Mouse (Mus musculus) myocyte (in vitro differentiated cells): ENCODE data around the gene Ntrk3. TPM values are rescaled to one million over a fixed set of nuclear protein-coding genes. Genes with fewer than 3 reads are reported as not detected.

ENCODE experiments used
- H3K27me3 ChIP-seq: one replicate; pipeline ENCODE4 v1.6.1; 2011; ENCODE audit not compliant: control insufficient read depth, insufficient read depth, insufficient read length
- H3K36me3 ChIP-seq: one replicate; pipeline ENCODE4 v1.6.1; 2011; ENCODE audit not compliant: control insufficient read depth, insufficient read depth
- H3K4me2 ChIP-seq: one replicate; pipeline ENCODE4 v1.6.1; 2011; ENCODE audit warnings: low read depth, control low read depth
- H3K4me3 ChIP-seq: one replicate; pipeline ENCODE4 v1.5.1; 2011; ENCODE audit warnings: mild to moderate bottlenecking, control low read depth, moderate library complexity
- H3K79me2 ChIP-seq: one replicate; pipeline ENCODE4 v1.6.1; 2011; ENCODE audit not compliant: control insufficient read depth, insufficient read depth
- H3ac ChIP-seq: one replicate; pipeline ENCODE4 v1.6.1; 2011; ENCODE audit not compliant: control insufficient read depth, insufficient read length
- CEBPB ChIP-seq: IDR thresholded peaks from 2 replicates; pipeline ENCODE4 v1.6.1; 2011; ENCODE audit warnings: mild to moderate bottlenecking, moderate library complexity; ENCODE audit not compliant: poor library complexity, insufficient read depth, severe bottlenecking
- E2F4 ChIP-seq: IDR thresholded peaks from one replicate; pipeline ENCODE4 v1.6.1; 2011; ENCODE audit warnings: mild to moderate bottlenecking, control low read depth, moderate library complexity; ENCODE audit not compliant: insufficient read depth
- MAX ChIP-seq: IDR thresholded peaks from one replicate; pipeline ENCODE4 v1.6.1; 2011; ENCODE audit warnings: low read depth, mild to moderate bottlenecking, control low read depth
- MYOD1 ChIP-seq, 3 experiments: IDR thresholded peaks; one replicate each; pipeline ENCODE4 v1.6.1; 2011; ENCODE audit warnings: control low read depth in 2 of 3, low read depth in 2 of 3, mild to moderate bottlenecking in 2 of 3, moderate library complexity in 1 of 3; ENCODE audit not compliant: insufficient read length in 2 of 3, control insufficient read depth in 1 of 3
- MYOG ChIP-seq, 3 experiments: IDR thresholded peaks; one replicate each; pipeline ENCODE4 v1.6.1; 2011; ENCODE audit warnings: control low read depth in 2 of 3, low read depth in 2 of 3, mild to moderate bottlenecking in 2 of 3; ENCODE audit not compliant: insufficient read length in 2 of 3, control insufficient read depth in 1 of 3, insufficient read depth in 1 of 3
- POLR2A ChIP-seq: IDR thresholded peaks from one replicate; pipeline ENCODE4 v1.6.1; 2011; ENCODE audit warnings: low read depth, mild to moderate bottlenecking, control low read depth, moderate library complexity; ENCODE audit not compliant: insufficient read length
- POLR2AphosphoS2 ChIP-seq: IDR thresholded peaks from one replicate; pipeline ENCODE4 v1.6.1; 2011; ENCODE audit warnings: low read depth, control low read depth; ENCODE audit not compliant: insufficient read length
- REST ChIP-seq: IDR thresholded peaks from one replicate; pipeline ENCODE4 v1.6.1; 2011; ENCODE audit warnings: mild to moderate bottlenecking, control low read depth, moderate library complexity; ENCODE audit not compliant: insufficient read depth, insufficient read length
- SRF ChIP-seq: IDR thresholded peaks from one replicate; pipeline ENCODE4 v1.6.1; 2011; ENCODE audit warnings: low read depth; ENCODE audit not compliant: control insufficient read depth, insufficient read length
- TCF12 ChIP-seq: IDR thresholded peaks from one replicate; pipeline ENCODE4 v1.6.1; 2011; ENCODE audit warnings: mild to moderate bottlenecking, control low read depth; ENCODE audit not compliant: poor library complexity, insufficient read depth, severe bottlenecking
- TCF3 ChIP-seq: IDR thresholded peaks from one replicate; pipeline ENCODE4 v1.6.1; 2011; ENCODE audit warnings: low read depth, control low read depth; ENCODE audit not compliant: insufficient read length
- USF1 ChIP-seq: IDR thresholded peaks from one replicate; pipeline ENCODE4 v1.6.1; 2011; ENCODE audit warnings: low read depth, mild to moderate bottlenecking, control low read depth, moderate library complexity
- polyA plus RNA-seq: library from polyadenylated mRNA; unstranded; fragments of >200 nt; fragmentation: generic; extraction: Trizol; gene quantifications from one replicate; pipeline ENCODE4 v1.2.1, GENCODE M21; 2012; ENCODE audit warnings: missing spikeins

Gene Ntrk3
- 0.17 TPM for polyA plus RNA-seq

DNA sequence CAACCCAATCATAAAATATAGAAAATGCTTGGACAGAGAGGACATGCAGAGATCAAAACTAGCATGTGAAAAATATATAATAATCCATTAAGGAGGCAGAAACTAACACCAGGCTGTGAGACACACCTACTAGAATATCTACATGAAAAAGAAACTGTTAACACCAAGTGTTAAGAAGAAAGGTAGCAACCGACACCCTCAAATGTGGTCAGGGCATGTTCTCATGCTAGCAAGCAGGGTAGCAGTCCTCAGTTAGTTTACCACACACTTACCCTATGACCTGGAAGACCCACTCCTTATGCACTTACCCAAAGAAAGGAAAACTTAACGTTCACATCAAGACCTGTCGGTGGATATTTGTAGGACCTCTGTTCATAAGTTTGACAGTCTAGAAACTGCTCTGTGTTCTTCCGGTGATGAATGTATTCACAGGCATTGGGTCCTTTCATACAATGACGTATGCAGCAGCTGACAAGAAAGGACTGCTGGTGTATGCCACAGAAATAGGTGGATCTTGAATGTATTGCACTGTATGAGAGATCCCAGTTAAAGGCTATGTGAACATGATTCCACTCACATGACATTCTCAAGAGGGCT, at the start of gene Ntrk3:
Ntrk3 (minus strand) TSS at position 399 of the 597 bp plus-strand sequence.
- no peaks in the 10 kb centered on the region for H3K79me2 ChIP-seq
- no peak for TF ChIP-seq SRF
- TF ChIP-seq MAX: no peak
- no peak for TF ChIP-seq POLR2AphosphoS2
- TF ChIP-seq POLR2A: no peak
- no peak for TF ChIP-seq TCF3
- TF ChIP-seq CEBPB: no peak
- TF ChIP-seq MYOD1 (IDR thresholded peaks at IDR 0.05; ENCODE audit: control insufficient read depth in 1 of 3, insufficient read length in 2 of 3, low read depth in 2 of 3): no peak
- TF ChIP-seq USF1: no peak
- no peak for TF ChIP-seq E2F4
- TF ChIP-seq MYOG (IDR thresholded peaks at IDR 0.05; ENCODE audit: control insufficient read depth in 1 of 3, insufficient read depth in 1 of 3, insufficient read length in 2 of 3, low read depth in 2 of 3): no peak
- no peak for TF ChIP-seq REST
- TF ChIP-seq TCF12: no peak
- no peak within 1 kb of the TSS for H3ac ChIP-seq
- H3K27me3 ChIP-seq: peaks cover 13% of the 10 kb centered on the region
- H3K4me2 ChIP-seq: no peak within 1 kb of the TSS
- H3K4me3 ChIP-seq: no peak within 1 kb of the TSS
- no peaks in the 10 kb centered on the region for H3K36me3 ChIP-seq

DNA sequence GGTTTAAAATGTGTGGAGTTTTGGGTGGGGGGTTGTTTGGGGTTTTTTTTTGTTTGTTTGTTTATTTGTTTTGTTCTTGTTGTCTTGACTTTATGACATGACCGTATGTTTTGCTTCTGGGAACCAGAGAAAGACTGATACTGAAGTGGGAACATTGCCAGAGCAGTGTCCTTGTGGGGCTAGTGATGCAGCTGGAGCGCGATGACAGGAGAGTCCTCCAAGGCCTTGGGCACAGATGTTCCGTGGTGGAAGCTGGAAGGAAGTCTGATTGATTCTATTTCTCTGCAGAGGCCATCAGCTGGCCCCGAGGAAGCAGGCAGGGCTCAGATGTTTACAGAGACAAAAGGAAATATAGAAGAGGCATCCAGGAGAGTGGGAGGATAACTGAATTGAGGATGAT, 48.1 kb upstream of the Ntrk3 start:
- no peak overlapping the region for H3K4me2 ChIP-seq
- no peak overlapping the region for H3K4me3 ChIP-seq
- H3ac ChIP-seq: no peak overlapping the region
- TF ChIP-seq POLR2A: no peak
- no peak for TF ChIP-seq POLR2AphosphoS2
- TF ChIP-seq TCF12: no peak
- TF ChIP-seq MYOD1 (IDR thresholded peaks at IDR 0.05; ENCODE audit: control insufficient read depth in 1 of 3, insufficient read length in 2 of 3, low read depth in 2 of 3): no peak
- no peak for TF ChIP-seq SRF
- TF ChIP-seq TCF3: no peak
- no peak for TF ChIP-seq REST
- TF ChIP-seq MYOG (IDR thresholded peaks at IDR 0.05; ENCODE audit: control insufficient read depth in 1 of 3, insufficient read depth in 1 of 3, insufficient read length in 2 of 3, low read depth in 2 of 3): no peak
- no peak for TF ChIP-seq CEBPB
- TF ChIP-seq MAX: no peak
- no peak for TF ChIP-seq USF1
- TF ChIP-seq E2F4: no peak
- peaks cover 7% of the 10 kb centered on the region for H3K36me3 ChIP-seq
- H3K79me2 ChIP-seq: peaks cover 19% of the 10 kb centered on the region
- no peaks in the 10 kb centered on the region for H3K27me3 ChIP-seq

GRCm38 (mm10) chr7:78782639-78783581, 45.1 kb upstream of the Ntrk3 start, which contains the start of the genes Mrps11 and Mrpl46:
Gene Mrps11, plus strand, starts transcription at chr7:78783119.
Gene Mrpl46, minus strand, starts transcription at chr7:78783531.
- Histone ChIP-seq H3K36me3 (peaks cover 12% of the 10 kb centered on the region), H3K4me2 (peak within 1 kb of the TSS; percentile 97), H3ac (peak within 1 kb of the TSS; percentile 54), H3K79me2 (peaks cover 19% of the 10 kb centered on the region), H3K27me3 (no peaks in the 10 kb centered on the region), H3K4me3 (peak within 1 kb of the TSS; percentile 94)
- TF ChIP-seq CEBPB: no peak
- TF ChIP-seq TCF3: no peak
- no peak for TF ChIP-seq POLR2AphosphoS2
- no peak for TF ChIP-seq MAX
- peak; percentile 33 for TF ChIP-seq E2F4
- no peak for TF ChIP-seq MYOG (IDR thresholded peaks at IDR 0.05; ENCODE audit: control insufficient read depth in 1 of 3, insufficient read depth in 1 of 3, insufficient read length in 2 of 3, low read depth in 2 of 3)
- no peak for TF ChIP-seq USF1
- no peak for TF ChIP-seq MYOD1 (IDR thresholded peaks at IDR 0.05; ENCODE audit: control insufficient read depth in 1 of 3, insufficient read length in 2 of 3, low read depth in 2 of 3)
- no peak for TF ChIP-seq SRF
- TF ChIP-seq POLR2A: peak; percentile 69
- no peak for TF ChIP-seq REST
- no peak for TF ChIP-seq TCF12

- peaks cover 30% of the 10 kb centered on the region for H3K36me3 ChIP-seq
- H3K79me2 ChIP-seq: peaks cover 16% of the 10 kb centered on the region
- no peak overlapping the region for H3K4me2 ChIP-seq
- H3K4me3 ChIP-seq: no peak overlapping the region
- no peak overlapping the region for H3ac ChIP-seq
- H3K27me3 ChIP-seq: no peaks in the 10 kb centered on the region
- no peak for TF ChIP-seq USF1
- no peak for TF ChIP-seq MYOG (IDR thresholded peaks at IDR 0.05; ENCODE audit: control insufficient read depth in 1 of 3, insufficient read depth in 1 of 3, insufficient read length in 2 of 3, low read depth in 2 of 3)
- TF ChIP-seq TCF12: no peak
- no peak for TF ChIP-seq POLR2AphosphoS2
- no peak for TF ChIP-seq TCF3
- no peak for TF ChIP-seq MYOD1 (IDR thresholded peaks at IDR 0.05; ENCODE audit: control insufficient read depth in 1 of 3, insufficient read length in 2 of 3, low read depth in 2 of 3)
- no peak for TF ChIP-seq CEBPB
- TF ChIP-seq MAX: no peak
- no peak for TF ChIP-seq SRF
- TF ChIP-seq REST: no peak
Measured at GRCm38 (mm10) chr7:78778741-78779140, 40.9 kb upstream of the Ntrk3 start.
